Mouse (Mus musculus): Measurements from ENCODE around the gene Bbs10. TPM values are rescaled to one million over a fixed set of nuclear protein-coding genes. Genes with fewer than 3 reads are reported as not detected.

The Bbs10 gene
- 3.9 and 4.1 TPM in 2 replicates for polyA plus RNA-seq (2015; fragmentation: Nextera tagmentation; extraction: Ambion mirVana)

DNA sequence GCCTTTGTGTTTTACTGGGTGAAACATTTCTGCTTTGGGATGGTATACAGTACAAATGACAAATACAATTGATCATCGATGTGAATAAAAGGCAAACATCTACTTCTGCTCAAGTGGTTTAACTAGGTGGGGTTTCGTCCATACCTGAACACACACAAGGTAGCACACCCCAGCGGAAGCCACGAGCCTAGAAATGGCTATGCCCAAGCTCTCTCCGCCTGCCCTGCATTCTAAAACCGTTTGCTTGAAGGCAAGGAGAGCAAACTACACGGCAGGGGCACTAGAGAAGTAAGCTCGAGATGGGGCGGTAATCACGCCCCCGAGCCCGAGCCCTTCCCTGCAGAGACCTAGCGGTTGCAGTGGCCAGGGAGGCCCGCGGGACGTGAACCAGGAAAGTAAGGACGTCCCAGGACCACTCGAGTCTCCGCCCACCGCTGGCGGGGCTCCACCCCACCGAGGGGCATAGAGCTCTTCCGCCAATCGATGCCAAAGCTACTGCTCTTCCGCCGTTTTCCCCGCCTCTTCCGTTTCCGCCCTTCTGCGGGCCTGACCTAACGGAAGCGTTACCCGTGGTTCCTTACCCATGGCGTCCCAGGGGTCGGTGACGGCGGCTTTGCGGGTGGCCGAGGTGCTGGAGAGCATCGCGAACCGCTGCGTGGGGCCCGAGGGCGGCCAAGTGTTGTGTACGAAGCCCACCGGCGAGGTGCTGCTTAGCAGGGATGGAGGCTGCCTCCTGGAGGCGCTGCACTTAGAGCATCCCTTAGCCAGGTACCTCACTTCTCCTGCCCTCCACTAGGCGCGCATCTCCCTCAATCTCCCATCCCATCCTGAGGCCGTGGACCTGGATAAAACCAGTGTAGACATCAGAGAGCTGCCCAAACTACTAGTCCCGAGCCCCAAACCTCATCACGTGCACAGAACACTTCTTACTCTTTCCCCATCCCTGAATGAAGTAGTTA lies at the start of gene Bbs10:
TSS of gene Bbs10 (plus strand) at position 540 of the 959 bp plus-strand sequence.
- 1% methylated on average over 54 of the region's 54 CpGs for WGBS
- Histone ChIP-seq H3K9me3 (ENCODE audit: control insufficient read depth, low read length) (no peaks in the 10 kb centered on the region), H3K36me3 (ENCODE audit: control insufficient read depth, insufficient read depth, low read length) (no peaks in the 10 kb centered on the region), H3K27ac (ENCODE audit: low read length) (peak within 1 kb of the TSS; percentile 72), H3K4me2 (ENCODE audit: low read depth, low read length) (peak within 1 kb of the TSS; percentile 63), H3K4me1 (ENCODE audit: control insufficient read depth, insufficient read depth, low read length) (no peaks in the 10 kb centered on the region), H3K4me3 (ENCODE audit: low read length) (peak within 1 kb of the TSS; percentile 84), H3K27me3 (replicated peaks; ENCODE audit: control insufficient read depth, insufficient read depth, low read length) (no peaks in the 10 kb centered on the region), H3K9ac (ENCODE audit: low read depth, low read length) (peak within 1 kb of the TSS; percentile 76)
- ATAC-seq: peak; percentile 100

DNA sequence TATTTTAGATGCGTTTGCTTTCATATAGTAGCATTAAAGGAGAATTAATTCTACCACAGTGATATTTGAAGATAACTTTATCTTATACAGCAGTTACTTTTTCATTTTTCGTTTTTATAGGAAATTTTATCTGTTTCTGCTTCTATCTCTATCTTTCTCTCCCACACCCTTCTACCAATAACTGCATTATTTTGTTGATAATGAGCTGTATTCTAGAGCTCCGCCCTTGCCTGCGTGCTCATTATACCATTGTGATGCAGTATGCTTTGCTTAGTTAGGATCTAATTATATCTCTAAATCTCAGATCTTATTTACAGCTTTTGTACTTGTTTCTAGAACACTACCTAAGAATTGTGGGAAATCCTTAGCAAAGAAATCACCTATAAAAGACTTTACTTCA lies 48.3 kb upstream of the Bbs10 start:
- no peak overlapping the region for H3K4me3 ChIP-seq (ENCODE audit: low read length)
- H3K4me1 ChIP-seq (ENCODE audit: control insufficient read depth, insufficient read depth, low read length): 0 out of 2 replicates have a peak, but pooled peaks cover 2% of the 10 kb centered on the region
- H3K9ac ChIP-seq (ENCODE audit: low read depth, low read length): no peak overlapping the region
- no peaks in the 10 kb centered on the region for H3K9me3 ChIP-seq (ENCODE audit: control insufficient read depth, low read length)
- H3K27me3 ChIP-seq (replicated peaks; ENCODE audit: control insufficient read depth, insufficient read depth, low read length): no peaks in the 10 kb centered on the region
- H3K36me3 ChIP-seq (ENCODE audit: control insufficient read depth, insufficient read depth, low read length): no peaks in the 10 kb centered on the region
- H3K4me2 ChIP-seq (ENCODE audit: low read depth, low read length): no peak overlapping the region
- no peak overlapping the region for H3K27ac ChIP-seq (ENCODE audit: low read length)
- ATAC-seq: no peak
- WGBS: 87% methylated on average over 4 of the region's 4 CpGs

DNA sequence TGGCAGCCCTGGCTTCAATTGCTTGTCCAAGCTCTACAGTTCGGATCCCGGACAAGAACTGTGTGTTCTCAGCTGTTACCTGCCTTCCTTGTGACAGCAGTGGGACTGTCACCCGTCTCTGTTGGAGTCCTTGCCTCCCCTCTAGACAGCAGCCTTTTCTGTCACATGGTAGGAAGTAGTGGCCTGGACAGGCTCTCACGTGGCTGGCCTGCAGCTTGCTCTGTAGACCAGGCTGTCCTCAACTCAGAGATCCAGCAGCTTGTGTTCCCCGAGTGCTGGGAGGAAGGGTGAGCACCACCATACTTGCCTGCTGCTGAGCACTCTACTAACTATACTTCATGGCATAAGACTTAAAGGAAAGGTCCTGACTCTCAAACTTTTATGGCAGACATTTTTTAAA lies 46.8 kb upstream of the Bbs10 start:
- Histone ChIP-seq H3K27me3 (replicated peaks; ENCODE audit: control insufficient read depth, insufficient read depth, low read length) (no peaks in the 10 kb centered on the region), H3K9ac (ENCODE audit: low read depth, low read length) (no peak overlapping the region), H3K4me1 (ENCODE audit: control insufficient read depth, insufficient read depth, low read length) (0 out of 2 replicates have a peak, but pooled peaks cover 2% of the 10 kb centered on the region), H3K4me2 (ENCODE audit: low read depth, low read length) (no peak overlapping the region), H3K4me3 (ENCODE audit: low read length) (no peak overlapping the region), H3K9me3 (ENCODE audit: control insufficient read depth, low read length) (no peaks in the 10 kb centered on the region), H3K36me3 (ENCODE audit: control insufficient read depth, insufficient read depth, low read length) (no peaks in the 10 kb centered on the region), H3K27ac (ENCODE audit: low read length) (no peak overlapping the region)
- ATAC-seq: no peak
- 75% methylated on average over 5 of the region's 5 CpGs for WGBS

DNA sequence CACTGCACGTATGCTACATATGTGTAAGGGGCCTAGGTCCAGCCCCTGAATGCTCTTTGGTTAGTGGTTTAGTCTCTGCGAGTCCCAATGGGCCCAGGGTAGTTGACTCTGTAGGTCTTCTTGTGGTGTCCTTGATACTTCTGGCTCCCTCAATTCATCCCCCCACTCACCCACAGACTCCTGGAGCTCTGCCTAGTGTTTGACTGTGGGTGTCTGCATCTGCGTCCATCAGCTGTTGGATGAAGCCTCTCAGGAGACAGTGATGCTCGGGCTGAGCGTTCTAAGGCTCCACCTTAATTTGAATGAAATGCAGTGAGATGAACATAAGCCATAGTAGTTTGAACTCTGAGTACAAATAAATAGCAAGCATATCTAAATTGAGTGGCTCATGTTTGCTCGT lies 43.3 kb upstream of the Bbs10 start:
- Histone ChIP-seq H3K27ac (ENCODE audit: low read length) (no peak overlapping the region), H3K9me3 (ENCODE audit: control insufficient read depth, low read length) (no peaks in the 10 kb centered on the region), H3K4me1 (ENCODE audit: control insufficient read depth, insufficient read depth, low read length) (no peaks in the 10 kb centered on the region), H3K4me2 (ENCODE audit: low read depth, low read length) (no peak overlapping the region), H3K27me3 (replicated peaks; ENCODE audit: control insufficient read depth, insufficient read depth, low read length) (no peaks in the 10 kb centered on the region), H3K9ac (ENCODE audit: low read depth, low read length) (no peak overlapping the region), H3K36me3 (ENCODE audit: control insufficient read depth, insufficient read depth, low read length) (no peaks in the 10 kb centered on the region), H3K4me3 (ENCODE audit: low read length) (no peak overlapping the region)
- WGBS: 90% methylated on average over 6 of the region's 6 CpGs
- no peak for ATAC-seq

DNA sequence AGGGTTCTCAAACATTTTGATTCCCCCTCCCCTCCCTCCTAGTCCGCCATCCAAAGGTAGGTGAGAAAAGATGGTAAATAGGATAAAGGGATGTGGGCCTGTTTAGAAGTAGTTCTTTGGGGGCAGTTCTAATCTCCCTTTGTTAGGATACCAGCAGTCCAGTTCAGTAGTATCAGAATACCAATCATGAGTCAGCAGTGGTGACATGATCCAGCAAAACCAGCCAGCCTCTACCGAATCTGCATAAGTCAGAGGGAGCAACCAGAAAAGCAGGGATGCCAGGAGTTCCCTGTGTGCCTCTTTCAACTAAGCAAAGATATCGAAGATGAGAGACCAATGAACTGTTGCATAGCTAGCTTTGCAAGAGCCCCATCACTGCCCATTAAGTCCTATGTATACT lies 42.3 kb upstream of the Bbs10 start:
- Histone ChIP-seq H3K9ac (ENCODE audit: low read depth, low read length) (no peak overlapping the region), H3K9me3 (ENCODE audit: control insufficient read depth, low read length) (no peaks in the 10 kb centered on the region), H3K27ac (ENCODE audit: low read length) (no peak overlapping the region), H3K4me2 (ENCODE audit: low read depth, low read length) (no peak overlapping the region), H3K4me1 (ENCODE audit: control insufficient read depth, insufficient read depth, low read length) (no peaks in the 10 kb centered on the region), H3K27me3 (replicated peaks; ENCODE audit: control insufficient read depth, insufficient read depth, low read length) (no peaks in the 10 kb centered on the region), H3K4me3 (ENCODE audit: low read length) (no peak overlapping the region), H3K36me3 (ENCODE audit: control insufficient read depth, insufficient read depth, low read length) (no peaks in the 10 kb centered on the region)
- 90% methylated on average over 3 of the region's 3 CpGs for WGBS
- ATAC-seq: no peak

DNA sequence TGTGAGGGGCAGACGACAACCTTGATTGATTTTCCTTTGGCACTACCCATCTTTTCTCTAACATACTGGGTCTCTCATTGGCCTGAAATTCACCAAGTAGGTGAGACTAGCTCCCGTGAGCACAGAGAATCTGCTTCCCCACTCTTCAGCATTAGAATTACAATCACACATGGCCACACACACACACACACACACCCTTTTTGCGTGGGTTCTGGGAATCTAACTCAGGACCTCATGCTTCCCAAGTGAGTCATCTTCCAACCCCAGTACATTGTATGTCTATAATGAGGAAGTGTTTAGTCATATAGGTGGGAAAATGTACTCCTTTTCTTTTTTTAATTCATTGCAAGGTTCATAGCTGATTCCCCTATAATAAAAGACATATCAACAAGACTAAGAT lies 41.1 kb upstream of the Bbs10 start:
- Histone ChIP-seq H3K4me2 (ENCODE audit: low read depth, low read length) (no peak overlapping the region), H3K4me1 (ENCODE audit: control insufficient read depth, insufficient read depth, low read length) (no peaks in the 10 kb centered on the region), H3K27me3 (replicated peaks; ENCODE audit: control insufficient read depth, insufficient read depth, low read length) (no peaks in the 10 kb centered on the region), H3K9me3 (ENCODE audit: control insufficient read depth, low read length) (no peaks in the 10 kb centered on the region), H3K9ac (ENCODE audit: low read depth, low read length) (no peak overlapping the region), H3K4me3 (ENCODE audit: low read length) (no peak overlapping the region), H3K27ac (ENCODE audit: low read length) (no peak overlapping the region), H3K36me3 (ENCODE audit: control insufficient read depth, insufficient read depth, low read length) (no peaks in the 10 kb centered on the region)
- no peak for ATAC-seq
- WGBS: 78% methylated on average over 3 of the region's 3 CpGs

DNA sequence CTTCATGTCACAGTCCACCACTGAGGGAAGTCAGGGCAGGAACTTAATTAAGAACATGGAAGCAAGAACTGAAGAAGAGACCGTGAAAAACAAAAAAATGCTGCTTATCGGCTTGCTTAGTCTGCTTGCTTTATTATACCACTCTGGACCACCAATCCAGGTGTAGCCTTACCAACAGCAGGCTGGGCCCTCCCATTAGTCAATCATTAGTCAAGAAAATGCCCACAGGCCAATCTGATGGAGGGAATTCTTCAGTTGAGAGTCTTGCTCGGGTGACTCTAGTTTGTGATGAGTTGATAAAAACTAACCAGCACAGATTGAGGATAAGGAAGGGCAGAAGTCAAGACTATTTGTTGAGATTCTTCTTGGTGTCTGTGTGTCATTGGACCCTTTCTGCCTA lies 40.2 kb upstream of the Bbs10 start:
- Histone ChIP-seq H3K4me2 (ENCODE audit: low read depth, low read length) (no peak overlapping the region), H3K4me3 (ENCODE audit: low read length) (no peak overlapping the region), H3K9ac (ENCODE audit: low read depth, low read length) (no peak overlapping the region), H3K27me3 (replicated peaks; ENCODE audit: control insufficient read depth, insufficient read depth, low read length) (no peaks in the 10 kb centered on the region), H3K36me3 (ENCODE audit: control insufficient read depth, insufficient read depth, low read length) (no peaks in the 10 kb centered on the region), H3K9me3 (ENCODE audit: control insufficient read depth, low read length) (no peaks in the 10 kb centered on the region), H3K27ac (ENCODE audit: low read length) (no peak overlapping the region), H3K4me1 (ENCODE audit: control insufficient read depth, insufficient read depth, low read length) (no peaks in the 10 kb centered on the region)
- WGBS: 82% methylated on average over 3 of the region's 3 CpGs
- no peak for ATAC-seq

DNA sequence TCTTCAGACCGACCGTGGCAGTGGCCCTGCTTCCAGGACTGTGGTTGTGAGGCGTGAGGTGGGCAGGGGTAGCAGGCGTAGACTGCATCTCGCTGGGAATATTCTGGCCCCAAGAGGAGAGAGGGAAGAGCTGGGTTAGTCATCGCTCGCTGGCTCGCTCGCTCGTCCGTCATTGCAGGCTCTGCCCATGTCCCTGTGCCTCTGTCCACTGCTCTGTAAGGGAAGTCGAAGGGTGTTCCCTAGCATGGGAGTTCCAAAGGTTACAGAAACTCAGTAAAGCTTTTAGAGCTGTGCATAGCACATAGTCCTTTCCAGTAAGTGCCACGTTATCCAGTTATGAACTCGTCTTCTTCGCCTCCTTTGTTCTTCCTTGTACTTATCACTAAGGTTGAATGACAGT lies 26.8 kb upstream of the Bbs10 start:
- no peaks in the 10 kb centered on the region for H3K27me3 ChIP-seq (replicated peaks; ENCODE audit: control insufficient read depth, insufficient read depth, low read length)
- H3K9ac ChIP-seq (ENCODE audit: low read depth, low read length): no peak overlapping the region
- no peaks in the 10 kb centered on the region for H3K4me1 ChIP-seq (ENCODE audit: control insufficient read depth, insufficient read depth, low read length)
- H3K36me3 ChIP-seq (ENCODE audit: control insufficient read depth, insufficient read depth, low read length): no peaks in the 10 kb centered on the region
- no peak overlapping the region for H3K4me2 ChIP-seq (ENCODE audit: low read depth, low read length)
- no peak overlapping the region for H3K4me3 ChIP-seq (ENCODE audit: low read length)
- WGBS: 78% methylated on average over 15 of the region's 15 CpGs
- no peak overlapping the region for H3K27ac ChIP-seq (ENCODE audit: low read length)
- ATAC-seq: peak; percentile 77
- H3K9me3 ChIP-seq (ENCODE audit: control insufficient read depth, low read length): no peaks in the 10 kb centered on the region

DNA sequence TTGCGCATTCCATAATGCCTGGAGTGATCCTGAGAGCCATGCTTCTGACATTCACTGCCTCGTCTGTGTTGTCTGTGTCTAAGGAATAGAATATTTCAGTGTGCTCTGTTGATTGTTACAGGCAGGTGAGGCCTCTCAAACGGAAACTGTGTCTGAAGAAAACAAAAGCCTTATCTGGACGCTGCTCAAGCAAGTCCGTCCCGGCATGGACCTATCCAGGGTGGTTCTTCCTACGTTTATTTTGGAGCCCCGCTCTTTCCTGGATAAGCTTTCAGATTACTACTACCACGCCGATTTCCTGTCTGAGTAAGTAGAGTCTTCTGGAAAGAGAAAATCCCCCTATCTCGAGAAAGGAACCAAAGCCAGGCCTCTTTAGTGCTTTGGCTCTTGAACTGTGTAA lies 25.6 kb upstream of the Bbs10 start:
- Histone ChIP-seq H3K9me3 (ENCODE audit: control insufficient read depth, low read length) (no peaks in the 10 kb centered on the region), H3K27me3 (replicated peaks; ENCODE audit: control insufficient read depth, insufficient read depth, low read length) (no peaks in the 10 kb centered on the region), H3K4me3 (ENCODE audit: low read length) (no peak overlapping the region), H3K27ac (ENCODE audit: low read length) (no peak overlapping the region), H3K4me2 (ENCODE audit: low read depth, low read length) (no peak overlapping the region), H3K4me1 (ENCODE audit: control insufficient read depth, insufficient read depth, low read length) (no peaks in the 10 kb centered on the region), H3K36me3 (ENCODE audit: control insufficient read depth, insufficient read depth, low read length) (no peaks in the 10 kb centered on the region), H3K9ac (ENCODE audit: low read depth, low read length) (no peak overlapping the region)
- no peak for ATAC-seq
- 79% methylated on average over 11 of the region's 11 CpGs for WGBS
